Mouse (Mus musculus): ENCODE data around the gene Scnn1g.

Scnn1g gene

GRCm38 (mm10) chr7:121734171-121734831 is at the start of gene Scnn1g:
Gene Scnn1g, plus strand, starts transcription at chr7:121734479.
- peak; percentile 85 for DNase-seq (ENCODE audit: low read depth, low spot score)

GRCm38 (mm10) chr7:121685140-121685984 is 48.9 kb upstream of the Scnn1g start:
- DNase-seq (ENCODE audit: low read depth, low spot score), result no peak

- no peak for DNase-seq (ENCODE audit: low read depth, low spot score)
These were observed 44.9 kb upstream of the Scnn1g start for GRCm38 (mm10) chr7:121689338-121689737.

GRCm38 (mm10) chr7:121691803-121692202 is 42.5 kb upstream of the Scnn1g start:
- DNase-seq (ENCODE audit: low read depth, low spot score), result no peak

- no peak for DNase-seq (ENCODE audit: low read depth, low spot score)
These were observed 37.1 kb upstream of the Scnn1g start for GRCm38 (mm10) chr7:121697170-121697569.

- DNase-seq (ENCODE audit: low read depth, low spot score), result no peak
These were observed 36.7 kb upstream of the Scnn1g start for GRCm38 (mm10) chr7:121697574-121697973.

GRCm38 (mm10) chr7:121699218-121699617 is 35.1 kb upstream of the Scnn1g start:
- no peak for DNase-seq (ENCODE audit: low read depth, low spot score)

GRCm38 (mm10) chr7:121700480-121700879 is 33.8 kb upstream of the Scnn1g start:
- DNase-seq (ENCODE audit: low read depth, low spot score), result no peak

- no peak for DNase-seq (ENCODE audit: low read depth, low spot score)
These were observed 32.3 kb upstream of the Scnn1g start for GRCm38 (mm10) chr7:121701983-121702382.

- DNase-seq (ENCODE audit: low read depth, low spot score), result no peak
These were observed 29.2 kb upstream of the Scnn1g start for GRCm38 (mm10) chr7:121705051-121705450.

- peak; percentile 62 for DNase-seq (ENCODE audit: low read depth, low spot score)
These were observed 27.7 kb upstream of the Scnn1g start for GRCm38 (mm10) chr7:121706411-121707072.

- DNase-seq (ENCODE audit: low read depth, low spot score), result peak; percentile 96
These were observed 27.1 kb upstream of the Scnn1g start, which contains the start of gene Usp31 for GRCm38 (mm10) chr7:121707073-121707667. Gene Usp31, minus strand, starts transcription at chr7:121707253.

- no peak for DNase-seq (ENCODE audit: low read depth, low spot score)
These were observed 23.1 kb upstream of the Scnn1g start for GRCm38 (mm10) chr7:121711171-121711570.

GRCm38 (mm10) chr7:121717031-121717430 is 17.2 kb upstream of the Scnn1g start:
- DNase-seq (ENCODE audit: low read depth, low spot score), result no peak

GRCm38 (mm10) chr7:121730225-121730624 is 4.1 kb upstream of the Scnn1g start:
- DNase-seq (ENCODE audit: low read depth, low spot score), result peak; percentile 21

GRCm38 (mm10) chr7:121737511-121738415 is 3.5 kb downstream of the Scnn1g start:
- no peak for DNase-seq (ENCODE audit: low read depth, low spot score)

- no peak for DNase-seq (ENCODE audit: low read depth, low spot score)
These were observed 16.0 kb downstream of the Scnn1g start for GRCm38 (mm10) chr7:121750244-121750643.

GRCm38 (mm10) chr7:121754748-121755147 is 20.5 kb downstream of the Scnn1g start:
- DNase-seq (ENCODE audit: low read depth, low spot score), result no peak

- DNase-seq (ENCODE audit: low read depth, low spot score), result no peak
These were observed 29.0 kb downstream of the Scnn1g start for GRCm38 (mm10) chr7:121763328-121763727.

GRCm38 (mm10) chr7:121767900-121768299 is 33.6 kb downstream of the Scnn1g start:
- DNase-seq (ENCODE audit: low read depth, low spot score), result no peak

- no peak for DNase-seq (ENCODE audit: low read depth, low spot score)
These were observed 34.7 kb downstream of the Scnn1g start for GRCm38 (mm10) chr7:121768983-121769382.

Measured in CD4-positive, CD25-positive, alpha-beta regulatory T cell, adult 2 months (primary cell).